Mouse (Mus musculus): ENCODE results near the gene Trim54. TPM values are rescaled to one million over a fixed set of nuclear protein-coding genes. Genes with fewer than 3 reads are reported as not detected.

The Trim54 gene
- polyA plus RNA-seq, 3 experiments from 2014 or later, result not detected

Other genes with a start within 250 kb of the Trim54 start
- 10 to 100 TPM; 23.3 to 26.9 (median 25.2) TPM for gene Tmem214, start 248.7 kb upstream of the Trim54 start, polyA plus RNA-seq (2017; shearing (Covaris generic))
- gene Agbl5, start 228.0 kb upstream of the Trim54 start, polyA plus RNA-seq (2017; shearing (Covaris generic)), result 1 to 10 TPM; 2.7 to 7.0 (median 5.2) TPM
- gene Ost4, start 208.9 kb upstream of the Trim54 start, polyA plus RNA-seq (2017; shearing (Covaris generic)), result 100 to 1,000 TPM; 283 to 295 (median 294) TPM
- under 1 TPM in 1 of 3 experiments, not detected in 2; 0.84 TPM for gene Emilin1, start 203.3 kb upstream of the Trim54 start, polyA plus RNA-seq (2017; shearing (Covaris generic))
- gene Khk, start 195.3 kb upstream of the Trim54 start, polyA plus RNA-seq (2017; shearing (Covaris generic)), result 10 to 100 TPM; 10.8 to 26.3 (median 24.3) TPM
- not detected for gene Cgref1, start 171.1 kb upstream of the Trim54 start, polyA plus RNA-seq (2017; shearing (Covaris generic))
- gene Preb, start 156.4 kb upstream of the Trim54 start, polyA plus RNA-seq (2017; shearing (Covaris generic)), result 10 to 100 TPM; 56.7 to 79.6 (median 69.0) TPM
- not detected for gene Tcf23, start 148.1 kb upstream of the Trim54 start, polyA plus RNA-seq (2017; shearing (Covaris generic))
- gene Atraid, start 68.4 kb upstream of the Trim54 start, polyA plus RNA-seq (2017; shearing (Covaris generic)), result 10 to 100 TPM; 61.6 to 98.6 (median 81.7) TPM
- gene Slc5a6, start 67.8 kb upstream of the Trim54 start, polyA plus RNA-seq (2017; shearing (Covaris generic)), result 1 to 10 TPM; 4.9 to 7.0 (median 4.9) TPM
- 10 to 100 TPM in 1 of 3 experiments, 1 to 10 TPM in 2; 5.4 to 11.8 (median 7.8) TPM for gene Cad, start 61.9 kb upstream of the Trim54 start, polyA plus RNA-seq (2017; shearing (Covaris generic))
- gene Dnajc5g, start 10.4 kb upstream of the Trim54 start, polyA plus RNA-seq (2017; shearing (Covaris generic)), result not detected
- under 1 TPM in 2 of 3 experiments, not detected in 1; 0.45 to 0.57 TPM for gene Slc30a3, start 8.5 kb upstream of the Trim54 start, polyA plus RNA-seq (2017; shearing (Covaris generic))
- gene Ucn, start 22.1 kb downstream of the Trim54 start, polyA plus RNA-seq (2017; shearing (Covaris generic)), result not detected
- 10 to 100 TPM; 40.8 to 67.2 (median 64.2) TPM for gene Mpv17, start 37.5 kb downstream of the Trim54 start, polyA plus RNA-seq (2017; shearing (Covaris generic))
- gene Gm29609, start 63.2 kb downstream of the Trim54 start, polyA plus RNA-seq (2017; shearing (Covaris generic)), result 1 to 10 TPM in 1 of 3 experiments, under 1 TPM in 2; 0.19 to 3.2 (median 0.29) TPM
- 100 to 1,000 TPM in 1 of 3 experiments, 10 to 100 TPM in 2; 61.8 to 103 (median 81.3) TPM for gene Gtf3c2, start 63.4 kb downstream of the Trim54 start, polyA plus RNA-seq (2017; shearing (Covaris generic))
- gene Snx17, start 76.5 kb downstream of the Trim54 start, polyA plus RNA-seq (2017; shearing (Covaris generic)), result 100 to 1,000 TPM in 2 of 3 experiments, 10 to 100 TPM in 1; 96.4 to 122 (median 119) TPM
- gene Eif2b4, start 76.7 kb downstream of the Trim54 start, polyA plus RNA-seq (2017; shearing (Covaris generic)), result 10 to 100 TPM; 38.7 to 45.8 (median 44.4) TPM
- 1 to 10 TPM; 3.5 to 6.1 (median 5.4) TPM for gene Zfp513, start 85.6 kb downstream of the Trim54 start, polyA plus RNA-seq (2017; shearing (Covaris generic))
- 10 to 100 TPM; 38.5 to 63.1 (median 49.7) TPM for gene Ppm1g, start 104.0 kb downstream of the Trim54 start, polyA plus RNA-seq (2017; shearing (Covaris generic))
- gene Nrbp1, start 124.2 kb downstream of the Trim54 start, polyA plus RNA-seq (2017; shearing (Covaris generic)), result 100 to 1,000 TPM in 1 of 3 experiments, 10 to 100 TPM in 2; 84.6 to 104 (median 84.9) TPM
- not detected for gene Gm9970, start 124.5 kb downstream of the Trim54 start, polyA plus RNA-seq (2017; shearing (Covaris generic))
- gene Krtcap3, start 135.0 kb downstream of the Trim54 start, polyA plus RNA-seq (2017; shearing (Covaris generic)), result 10 to 100 TPM; 25.8 to 27.7 (median 26.9) TPM
- gene Ift172, start 174.4 kb downstream of the Trim54 start, polyA plus RNA-seq (2017; shearing (Covaris generic)), result 1 to 10 TPM; 3.3 to 4.4 (median 4.3) TPM
- not detected for gene Fndc4, start 179.4 kb downstream of the Trim54 start, polyA plus RNA-seq (2017; shearing (Covaris generic))
- gene Gckr, start 180.7 kb downstream of the Trim54 start, polyA plus RNA-seq (2017; shearing (Covaris generic)), result under 1 TPM in 2 of 3 experiments, not detected in 1; 0.15 to 0.48 TPM